Mouse (Mus musculus) limb, embryonic 13.5 days (tissue): ENCODE results near the gene Hnrnpa3. TPM values are rescaled to one million over a fixed set of nuclear protein-coding genes. Genes with fewer than 3 reads are reported as not detected.
A peak's percentile ranks its signal among the peaks of the same experiment; 100 is the strongest.

Experiments used
- ATAC-seq: fragments of 200-750 bp; cut with Nextera tagmentation; 2 replicates; pipeline ENCODE4 v1.8.0; 2017; ENCODE audit warnings: low read depth, moderate number of reproducible peaks, moderate TSS enrichment; ENCODE audit not compliant: low FRiP score
- H3K27ac ChIP-seq: fragments of 300-500 bp; sonication (generic); 2 replicates; pipeline ENCODE4 v1.5.1; 2015; ENCODE audit warnings: inconsistent platforms, mild to moderate bottlenecking, moderate library complexity
- H3K27me3 ChIP-seq: fragments of 300-500 bp; sonication (generic); 2 replicates; pipeline ENCODE4 v1.6.1; 2015; ENCODE audit warnings: mild to moderate bottlenecking, inconsistent platforms
- H3K36me3 ChIP-seq: fragments of 300-500 bp; sonication (generic); 2 replicates; pipeline ENCODE4 v1.6.1; 2015; ENCODE audit warnings: inconsistent platforms, mild to moderate bottlenecking, moderate library complexity
- H3K4me1 ChIP-seq: fragments of 300-500 bp; sonication (generic); 2 replicates; pipeline ENCODE4 v1.6.1; 2015; ENCODE audit warnings: inconsistent platforms
- H3K4me2 ChIP-seq: fragments of 300-500 bp; sonication (generic); replicated peaks from 2 replicates; pipeline ENCODE4 v1.6.1; 2015; ENCODE audit warnings: inconsistent platforms, mild to moderate bottlenecking, moderate library complexity
- H3K4me3 ChIP-seq: fragments of 300-500 bp; sonication (generic); 2 replicates; pipeline ENCODE4 v1.5.1; 2015; ENCODE audit warnings: moderate library complexity, mild to moderate bottlenecking, inconsistent platforms
- H3K9ac ChIP-seq: fragments of 300-500 bp; sonication (generic); 2 replicates; pipeline ENCODE4 v1.6.1; 2015; ENCODE audit warnings: mild to moderate bottlenecking, inconsistent platforms
- H3K9me3 ChIP-seq: fragments of 300-500 bp; sonication (generic); 2 replicates; pipeline ENCODE4 v1.6.1; 2016; ENCODE audit warnings: inconsistent platforms
- whole genome bisulfite sequencing: fragments of 180-500 bp; shearing (Covaris S2); methylation state at CpG from one replicate; pipeline ENCODE4 v1.1.7; 2015; 5-methylcytosine and 5-hydroxymethylcytosine counted together
- microRNA-seq: library from miRNA; unstranded; fragments of <30 nt; microRNA quantifications from one replicate; pipeline ENCODE4, GENCODE M21; 2016
- polyA plus RNA-seq: library from polyadenylated mRNA; unstranded; fragments of >200 nt; fragmentation: Nextera tagmentation; extraction: Ambion mirVana; gene quantifications from 2 replicates; pipeline ENCODE4 v1.2.1, GENCODE M21; 2015

Hnrnpa3 gene
- polyA plus RNA-seq, 1 experiment from 2014 or later = 344 TPM

DNA sequence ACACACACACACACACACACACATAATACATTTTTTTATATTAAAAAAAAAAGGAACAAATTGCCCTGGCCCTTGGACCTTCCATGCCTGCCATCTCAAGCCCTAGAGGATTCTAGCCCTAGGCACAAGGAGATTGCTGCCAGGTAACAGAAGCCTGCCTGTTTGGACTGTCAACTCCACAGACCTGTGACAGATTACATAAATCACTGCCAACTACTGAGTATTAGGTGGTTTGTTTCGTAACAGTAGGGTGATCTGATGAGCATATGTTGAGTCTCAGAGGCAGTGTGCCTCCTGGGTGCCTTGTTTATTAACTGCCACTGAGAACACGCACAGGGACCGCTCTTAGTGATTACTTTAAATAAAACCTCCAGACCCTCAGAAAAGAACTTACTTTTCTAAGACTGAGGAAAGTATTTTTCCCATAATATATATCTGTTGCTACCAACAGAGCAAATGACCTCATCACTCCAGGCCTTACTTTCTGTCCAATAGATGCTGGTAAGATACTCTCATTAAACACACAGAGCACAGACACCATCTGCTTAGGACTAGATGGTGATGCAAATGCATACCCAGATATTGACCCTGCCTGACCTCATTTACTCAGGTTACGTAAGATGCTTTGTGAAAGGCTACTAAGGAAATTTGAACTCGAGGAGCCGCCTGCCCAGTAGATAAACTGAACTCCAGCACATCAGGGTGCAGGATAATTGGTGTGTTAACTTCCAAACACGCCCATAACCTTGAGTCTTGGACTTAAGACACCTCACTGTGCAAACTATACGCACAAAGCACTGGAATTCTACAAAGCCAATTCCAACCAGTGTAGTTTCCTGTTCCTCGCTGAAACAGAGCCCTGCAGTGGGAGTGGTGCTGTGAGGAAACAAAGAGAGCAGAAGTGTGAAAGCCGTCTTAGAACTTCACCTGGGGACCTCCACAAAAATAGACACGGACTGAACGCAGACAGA is 57.3 kb downstream of the Hnrnpa3 start:
- H3K9ac ChIP-seq = no peak overlapping the region
- H3K4me3 ChIP-seq = no peak overlapping the region
- no peak overlapping the region for H3K4me2 ChIP-seq
- no peaks in the 10 kb centered on the region for H3K9me3 ChIP-seq
- ATAC-seq = no peak
- peaks cover 9% of the 10 kb centered on the region; the same call in 1 of the 2 replicates for H3K4me1 ChIP-seq
- H3K27ac ChIP-seq = 0 out of 2 replicates have a peak overlapping the region, but pooled peaks have one; percentile 10
- no peaks in the 10 kb centered on the region for H3K36me3 ChIP-seq
- H3K27me3 ChIP-seq = no peaks in the 10 kb centered on the region
- 45% methylated on average over 12 of the region's 12 CpGs for WGBS

Small RNA genes lying within 50 kb of the gene (microRNA-seq; reads per million reads assigned to microRNA genes)
- gene Gm24574 = not detected

Other genes starting within 250 kb of the Hnrnpa3 start
- 32.7 and 34.1 TPM in 2 replicates for gene Nfe2l2, start 45.4 kb downstream of the Hnrnpa3 start, polyA plus RNA-seq
- gene Agps, start 172.9 kb downstream of the Hnrnpa3 start, polyA plus RNA-seq = 30.7 and 37.9 TPM in 2 replicates